Mouse (Mus musculus) megakaryocyte-erythroid progenitor cell, adult 5-6 weeks (primary cell): ENCODE data around the gene Rfx8. TPM values are rescaled to one million over a fixed set of nuclear protein-coding genes. Genes with fewer than 3 reads are reported as not detected.

Experiments used
- total RNA-seq, 2 experiments: library from RNA; stranded (forward) in 1 of 2; stranded (reverse) in 1 of 2; fragments of 200-1000, 215-1000 nt in 1 of 2; fragments of >200 nt in 1 of 2; fragmentation: Nextera tagmentation in 1 of 2; gene quantifications; 2 replicates each; pipeline ENCODE4 v1.2.3; 2014 to 2017

The Rfx8 gene
- total RNA-seq, 2 experiments from 2014 or later: not detected

Other genes with a start within 250 kb of the Rfx8 start
- gene Tbc1d8, start 242.2 kb downstream of the Rfx8 start, total RNA-seq (2014; fragmentation: Nextera tagmentation): 14.1 and 25.6 TPM in 2 replicates
- 4.9 and 13.1 TPM in 2 replicates for gene Tbc1d8, start 242.2 kb downstream of the Rfx8 start, total RNA-seq (2017)
- 25.9 and 27.2 TPM in 2 replicates for gene Cnot11, start 186.0 kb downstream of the Rfx8 start, total RNA-seq (2014; fragmentation: Nextera tagmentation)
- 25.1 and 28.9 TPM in 2 replicates for gene Cnot11, start 186.0 kb downstream of the Rfx8 start, total RNA-seq (2017)
- 16.0 and 19.3 TPM in 2 replicates for gene Rnf149, start 143.6 kb downstream of the Rfx8 start, total RNA-seq (2014; fragmentation: Nextera tagmentation)
- gene Rnf149, start 143.6 kb downstream of the Rfx8 start, total RNA-seq (2017): 20.9 and 28.0 TPM in 2 replicates
- not detected in 2 replicates for gene Creg2, start 69.5 kb downstream of the Rfx8 start, total RNA-seq (2014; fragmentation: Nextera tagmentation)
- gene Creg2, start 69.5 kb downstream of the Rfx8 start, total RNA-seq (2017): not detected in 2 replicates
- gene Gm3646, start 84.3 kb upstream of the Rfx8 start, total RNA-seq (2014; fragmentation: Nextera tagmentation): not detected in 2 replicates
- not detected in 2 replicates for gene Gm3646, start 84.3 kb upstream of the Rfx8 start, total RNA-seq (2017)
- gene Map4k4, start 179.9 kb upstream of the Rfx8 start, total RNA-seq (2014; fragmentation: Nextera tagmentation): 20.4 and 29.0 TPM in 2 replicates
- 29.6 and 49.0 TPM in 2 replicates for gene Map4k4, start 179.9 kb upstream of the Rfx8 start, total RNA-seq (2017)